Mouse (Mus musculus) embryonic stem cell, embryonic (primary cell): ENCODE measurements around the gene Slc6a8.

Experiments used
- CTCF ChIA-PET, 4 experiments: fragments of 300-600 bp in 2 of 4; fragments of 350-600 bp in 2 of 4; sonication (Branson Sonifier 250); formaldehyde crosslinking; loops; one replicate each; lab custom pipeline; 2022; ENCODE audit warnings: inconsistent platforms in 2 of 4; lab: Charles Lee
- POLR2A ChIA-PET, 4 experiments: fragments of 300-600 bp in 2 of 4; fragments of 350-600 bp in 2 of 4; sonication (Branson Sonifier 250); formaldehyde crosslinking; loops; one replicate each; lab custom pipeline; 2022; ENCODE audit warnings: antibody characterized with exemption in 4 of 4, inconsistent platforms in 1 of 4; lab: Charles Lee

Slc6a8 gene

DNA sequence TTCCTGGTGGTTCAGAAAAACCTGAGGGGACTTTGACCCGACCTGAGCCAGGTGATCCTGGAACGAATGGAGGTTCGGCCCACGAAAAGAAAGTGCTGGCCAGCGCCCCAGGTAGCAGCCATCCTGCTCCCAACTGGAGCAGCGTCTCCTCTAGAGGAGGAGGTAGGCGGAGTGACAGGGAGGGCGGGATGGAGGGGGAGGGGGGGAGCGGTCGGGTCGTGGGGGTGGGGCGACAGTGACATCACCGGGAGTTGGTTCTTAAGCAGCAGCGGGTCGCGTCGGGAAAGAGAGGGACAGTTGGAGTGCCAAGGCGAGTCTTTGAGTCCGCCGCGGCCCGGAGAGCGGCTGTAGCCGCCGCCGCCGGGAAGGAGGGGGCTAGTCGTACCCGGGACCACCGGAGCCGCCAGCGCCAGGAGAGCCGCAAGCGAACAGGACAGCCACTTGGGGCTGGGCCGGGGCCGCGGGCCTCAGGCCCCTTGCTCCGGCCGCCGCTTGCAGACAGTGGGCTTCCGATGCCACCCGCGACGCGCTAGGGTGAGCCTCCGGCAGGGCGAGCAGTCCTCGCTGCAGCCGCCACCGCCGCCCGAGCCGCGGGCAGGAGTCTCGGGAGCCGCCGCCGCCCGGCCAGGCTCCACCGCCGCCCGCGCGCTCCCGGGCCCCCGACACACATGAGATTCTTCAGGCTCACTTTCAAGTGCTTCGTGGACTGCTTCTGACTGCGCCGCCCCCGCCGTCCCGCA, at the start of gene Slc6a8:
TSS of gene Slc6a8 (plus strand) at position 272 of the 740 bp plus-strand sequence.
- POLR2A ChIA-PET = interaction anchor here in 3 of 4 experiments (0.9 to 3.9 kb wide), 17 partner anchors 9 to 668 kb away, joined by 3 to 38 read pairs (median 6); partner anchors contain the start of genes Abcd1 (in 1 of the 3), Bcap31 (in 1 of the 3), Idh3g (in 1 of the 3) and Srpk3 (in 1 of the 3)
- CTCF ChIA-PET = interaction anchor here (0.9 to 1.4 kb wide), 14 partner anchors 8 to 222 kb away, joined by 3 to 20 read pairs (median 6); partner anchors contain the start of genes Abcd1 (in 1 of the 4), Bcap31 (in 1 of the 4), Haus7 (in 1 of the 4) and L1cam (in 1 of the 4)

- CTCF ChIA-PET = no interaction called here
- POLR2A ChIA-PET = interaction anchor here in 1 of 4 experiments (1.2 kb wide), 1 partner anchor 12 kb away, joined by 4 read pairs; the partner anchor contains the start of gene Dusp9
Measured at GRCm38 (mm10) chrX:73626981-73627380, 46.0 kb upstream of the Slc6a8 start.

DNA sequence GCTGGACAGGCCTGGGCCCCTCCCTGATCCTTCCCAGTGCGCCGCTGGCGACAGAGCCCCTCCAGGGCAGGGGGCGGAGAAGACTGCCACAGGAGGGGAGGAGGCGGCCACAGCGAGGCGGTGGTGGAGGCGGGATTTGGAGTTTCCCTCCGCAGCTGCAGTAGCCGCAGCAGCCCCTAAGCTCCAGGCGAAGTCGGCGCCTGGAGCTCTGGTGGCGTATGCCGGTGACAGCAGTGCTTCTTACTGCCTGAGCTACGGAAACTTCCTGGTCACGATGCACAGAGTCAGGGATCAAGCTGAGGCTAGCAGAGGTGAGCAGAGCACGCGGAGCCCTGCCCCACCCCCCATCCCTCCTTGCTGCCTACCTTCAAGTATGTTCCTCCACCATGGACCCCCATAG, 37.5 kb upstream of the Slc6a8 start:
- CTCF ChIA-PET = interaction anchor here (0.5 to 2.7 kb wide), 6 partner anchors 10 to 177 kb away, joined by 3 to 15 read pairs (median 4); partner anchors contain the start of gene Haus7 (in 1 of the 4)

GRCm38 (mm10) chrX:73637415-73637814, 35.5 kb upstream of the Slc6a8 start:
- POLR2A ChIA-PET = interaction anchor here in 3 of 4 experiments (0.7 to 2.2 kb wide), 4 partner anchors 43 to 598 kb away, joined by 3 to 9 read pairs (median 4); no protein-coding TSS in a partner anchor
- CTCF ChIA-PET = interaction anchor here in 2 of 4 experiments (0.5 to 0.6 kb wide), 2 partner anchors 34 to 67 kb away, joined by 3 to 4 read pairs; no protein-coding TSS in a partner anchor

More for the DNA sequence above, 37.5 kb upstream of the Slc6a8 start:
- POLR2A ChIA-PET = interaction anchor here in 2 of 4 experiments (1.0 kb wide), 2 partner anchors 19 to 177 kb away, joined by 3 read pairs; partner anchors contain the start of gene Haus7 (in 1 of the 2)

GRCm38 (mm10) chrX:73639255-73639675, 33.7 kb upstream of the Slc6a8 start, which contains the start of gene Dusp9:
Dusp9 (plus strand) TSS chrX:73639419.
- ChIA-PET POLR2A (interaction anchor here in 3 of 4 experiments (0.6 to 3.2 kb wide), 26 partner anchors 10 to 721 kb away, joined by 3 to 26 read pairs (median 4); partner anchors contain the start of genes Bcap31 (in 1 of the 3), Cetn2 (in 1 of the 3), Haus7 (in 1 of the 3) and Idh3g (in 1 of the 3)), CTCF (interaction anchor here in 3 of 4 experiments (0.6 to 2.1 kb wide), 5 partner anchors 15 to 181 kb away, joined by 3 to 17 read pairs (median 5); partner anchors contain the start of gene Haus7 (in 1 of the 3))

- POLR2A ChIA-PET = interaction anchor here in 3 of 4 experiments (0.6 to 3.2 kb wide), 22 partner anchors 10 to 631 kb away, joined by 3 to 26 read pairs (median 4); partner anchors contain the start of genes Bcap31 (in 1 of the 3), Idh3g (in 1 of the 3), Pnck (in 1 of the 3) and Rpl10 (in 1 of the 3)
Measured at GRCm38 (mm10) chrX:73639901-73640469, 33.0 kb upstream of the Slc6a8 start.

DNA sequence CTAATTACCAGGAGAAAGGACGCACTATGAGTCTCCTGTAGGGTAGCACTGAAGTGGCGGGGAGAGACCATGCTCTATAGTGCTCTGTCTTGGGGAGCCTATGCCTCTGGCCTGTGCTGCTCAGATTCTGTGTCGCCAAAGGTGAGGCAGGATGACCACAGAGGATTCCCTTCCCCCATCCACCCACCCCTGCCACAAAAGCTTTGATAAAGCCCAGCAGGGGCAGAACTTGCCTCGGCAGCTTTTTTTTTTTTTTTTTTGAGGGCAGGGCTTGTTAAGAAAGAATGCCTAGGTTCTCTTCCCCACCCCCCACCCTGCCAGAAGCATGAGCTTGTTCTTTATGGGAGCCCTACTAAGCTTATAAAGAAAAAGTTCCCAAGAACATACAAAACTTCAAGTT, 27.8 kb upstream of the Slc6a8 start:
- ChIA-PET POLR2A (interaction anchor here in 3 of 4 experiments (0.6 to 1.4 kb wide), 4 partner anchors 9 to 79 kb away, joined by 3 to 7 read pairs (median 4); no protein-coding TSS in a partner anchor), CTCF (interaction anchor here in 3 of 4 experiments (0.7 to 1.5 kb wide), 5 partner anchors 10 to 186 kb away, joined by 3 to 15 read pairs (median 6); partner anchors contain the start of gene Haus7 (in 1 of the 3))

More at GRCm38 (mm10) chrX:73639901-73640469, 33.0 kb upstream of the Slc6a8 start:
- CTCF ChIA-PET = interaction anchor here in 1 of 4 experiments (2.0 to 2.1 kb wide), 2 partner anchors 14 to 46 kb away, joined by 9 to 17 read pairs; no protein-coding TSS in a partner anchor

DNA sequence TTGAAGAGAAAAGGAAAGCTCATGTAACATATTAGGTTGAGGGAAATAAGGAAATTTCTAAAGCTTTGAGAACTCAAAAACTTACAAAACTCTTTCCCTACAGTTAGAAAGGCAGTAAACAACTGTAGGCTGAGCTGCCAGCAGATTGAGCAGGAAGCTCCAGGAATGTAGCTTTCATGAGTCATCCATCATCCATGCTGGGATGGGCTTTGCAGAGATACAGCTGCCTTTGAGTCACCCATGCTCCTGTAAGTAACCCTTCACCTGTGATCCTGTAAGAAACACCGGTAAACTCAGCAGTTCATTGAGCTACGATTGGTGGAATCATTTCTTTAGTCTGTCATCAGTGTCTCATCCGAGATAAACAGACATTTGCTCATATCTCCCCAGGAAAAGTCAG, 22.1 kb upstream of the Slc6a8 start:
- POLR2A ChIA-PET = interaction anchor here in 2 of 4 experiments (1.1 to 1.2 kb wide), 2 partner anchors 9 to 11 kb away, joined by 3 read pairs; partner anchors contain the start of gene Pnck (in 1 of the 2)
- CTCF ChIA-PET = interaction anchor here in 1 of 4 experiments (0.6 to 2.6 kb wide), 3 partner anchors 57 to 77 kb away, joined by 3 to 7 read pairs (median 3); no protein-coding TSS in a partner anchor

GRCm38 (mm10) chrX:73653392-73653791, 19.6 kb upstream of the Slc6a8 start:
- POLR2A ChIA-PET = interaction anchor here in 2 of 4 experiments (1.4 to 1.6 kb wide), 2 partner anchors 14 to 61 kb away, joined by 5 to 8 read pairs; partner anchors contain the start of gene Dusp9 (in 1 of the 2)
- CTCF ChIA-PET = interaction anchor here (0.6 to 1.5 kb wide), 12 partner anchors 7 to 645 kb away, joined by 3 to 9 read pairs (median 4); partner anchors contain the start of gene Dusp9 (in 1 of the 4)

GRCm38 (mm10) chrX:73654177-73654576, 18.8 kb upstream of the Slc6a8 start:
- POLR2A ChIA-PET = interaction anchor here in 2 of 4 experiments (0.7 to 1.4 kb wide), 7 partner anchors 9 to 202 kb away, joined by 3 to 8 read pairs (median 4); partner anchors contain the start of gene Dusp9 (in 1 of the 2)
- CTCF ChIA-PET = interaction anchor here (0.5 to 2.0 kb wide), 51 partner anchors 8 to 646 kb away, joined by 3 to 15 read pairs (median 4); partner anchors contain the start of genes Avpr2 (in 1 of the 4), Dusp9 (in 1 of the 4) and Haus7 (in 1 of the 4)

DNA sequence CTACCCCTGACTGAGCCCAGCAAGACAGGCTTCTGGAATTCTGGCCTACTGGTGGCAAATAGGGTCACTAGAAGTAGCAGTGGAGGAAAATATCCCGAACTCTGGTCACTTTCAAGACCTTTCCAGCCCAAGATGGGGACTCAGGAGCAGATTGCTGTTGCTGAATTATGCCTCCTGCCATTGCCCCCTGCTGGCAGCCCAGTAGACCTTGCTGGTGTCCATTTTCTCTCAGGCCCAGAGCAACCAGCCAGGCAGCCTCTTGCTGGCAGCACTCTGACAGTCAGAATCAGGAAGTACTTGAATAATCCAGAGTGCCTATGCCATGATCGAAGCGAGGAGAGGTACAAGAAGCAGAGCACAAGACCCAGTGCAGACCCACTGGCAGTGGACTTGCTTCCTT, 17.4 kb upstream of the Slc6a8 start:
- ChIA-PET POLR2A (no interaction called here), CTCF (interaction anchor here in 2 of 4 experiments (0.6 to 2.0 kb wide), 3 partner anchors 196 to 601 kb away, joined by 4 to 13 read pairs (median 12); partner anchors contain the start of gene Haus7 (in 1 of the 2))

DNA sequence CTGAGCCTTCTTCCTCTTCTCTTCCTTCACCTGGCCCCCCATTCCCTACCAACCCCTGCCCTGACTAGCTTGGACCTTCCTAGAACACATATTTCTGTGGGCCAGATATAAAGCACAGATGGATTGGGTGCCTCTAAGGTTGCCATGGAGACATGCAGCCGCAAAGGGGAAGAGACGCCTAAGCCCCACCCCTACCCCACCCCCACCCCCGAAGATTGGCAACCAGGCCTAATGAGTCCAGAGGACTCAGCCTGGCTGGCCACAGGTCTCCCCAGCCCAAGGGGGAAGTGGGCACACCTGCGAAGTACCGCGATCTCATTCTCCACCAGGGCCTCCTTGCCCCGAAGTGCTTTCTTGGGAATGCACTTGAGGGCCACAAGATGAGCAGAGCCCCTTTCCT, 14.6 kb upstream of the Slc6a8 start:
- POLR2A ChIA-PET = interaction anchor here in 3 of 4 experiments (0.6 to 1.8 kb wide), 5 partner anchors 18 to 262 kb away, joined by 3 to 6 read pairs (median 5); partner anchors contain the start of gene Dusp9 (in 1 of the 3)
- CTCF ChIA-PET = interaction anchor here in 2 of 4 experiments (0.7 to 1.1 kb wide), 4 partner anchors 13 to 162 kb away, joined by 3 to 8 read pairs (median 4); no protein-coding TSS in a partner anchor

DNA sequence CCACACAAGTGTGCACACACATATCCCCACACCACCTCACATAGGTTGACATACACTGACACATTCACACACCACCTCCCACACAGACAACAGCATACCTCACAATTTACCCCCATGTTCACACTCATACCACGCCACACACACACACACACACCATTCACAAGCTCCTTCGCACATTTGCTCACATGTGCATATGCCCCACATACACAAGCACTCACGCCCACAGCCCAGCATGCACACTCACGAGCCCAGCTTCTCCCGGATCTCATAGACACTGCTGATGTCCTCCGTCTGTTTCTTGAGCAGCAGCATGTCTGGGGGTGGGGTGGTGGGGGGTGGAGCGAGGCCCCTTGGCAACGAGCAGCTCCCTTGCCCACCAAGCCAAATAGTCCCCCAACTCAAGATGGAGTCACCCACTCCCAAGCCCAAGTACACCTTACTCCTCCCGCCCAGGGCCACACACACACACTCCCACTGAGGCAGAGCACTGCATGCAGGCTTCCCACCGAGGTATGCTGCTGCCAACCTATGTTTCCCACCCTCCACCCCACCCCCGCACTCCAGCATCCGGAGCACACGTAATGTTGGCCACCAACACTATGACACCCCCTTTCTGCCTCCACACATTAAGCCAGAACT, 13.9 kb upstream of the Slc6a8 start:
- ChIA-PET POLR2A (interaction anchor here in 3 of 4 experiments (0.6 to 1.8 kb wide), 9 partner anchors 13 to 606 kb away, joined by 3 to 9 read pairs (median 4); partner anchors contain the start of genes Abcd1 (in 1 of the 3), Bcap31 (in 1 of the 3), Dusp9 (in 1 of the 3) and Haus7 (in 1 of the 3)), CTCF (interaction anchor here in 2 of 4 experiments (0.7 to 1.4 kb wide), 8 partner anchors 13 to 200 kb away, joined by 3 to 8 read pairs (median 4); partner anchors contain the start of gene Haus7 (in 1 of the 2))

DNA sequence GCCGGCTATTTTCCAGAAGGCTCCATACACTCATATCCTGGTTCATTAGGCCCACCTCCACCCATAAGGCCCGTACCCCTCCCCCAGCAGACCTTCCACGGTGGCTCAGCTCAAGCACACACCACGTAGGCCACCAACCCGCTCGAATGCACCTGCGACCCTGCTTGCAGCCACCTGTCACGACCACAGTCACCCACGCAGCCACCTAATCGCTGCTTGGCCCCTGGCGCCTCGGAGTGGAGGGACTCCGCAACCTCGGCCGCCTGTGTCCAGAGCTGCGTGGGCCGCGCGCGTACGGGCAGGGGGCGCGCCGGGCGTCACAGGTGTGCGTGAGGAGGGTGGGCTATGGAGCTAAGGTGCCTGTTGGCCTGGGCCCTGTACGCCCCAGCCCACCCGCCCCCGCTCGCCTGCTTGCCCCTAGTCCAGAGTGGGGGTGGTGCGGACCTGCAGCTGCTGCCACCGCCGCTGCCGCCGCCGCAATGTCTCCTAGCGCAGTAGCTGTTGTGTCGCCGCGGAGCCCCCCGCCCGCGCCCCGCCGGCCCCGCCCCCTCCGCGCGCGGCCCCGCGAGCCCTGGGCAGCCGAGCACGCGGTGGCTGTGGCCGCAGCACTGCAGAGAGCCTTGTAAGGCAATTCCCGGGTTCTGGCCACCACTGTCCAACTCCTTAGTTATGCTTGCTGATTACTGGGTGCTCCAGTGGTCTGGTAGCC, 13.2 kb upstream of the Slc6a8 start, which contains the start of gene Pnck:
TSS of gene Pnck (minus strand) at position 543 of the 709 bp plus-strand sequence.
- ChIA-PET CTCF (interaction anchor here in 3 of 4 experiments (0.6 to 1.7 kb wide), 8 partner anchors 12 to 201 kb away, joined by 3 to 9 read pairs (median 4); partner anchors contain the start of gene Haus7 (in 1 of the 3)), POLR2A (interaction anchor here in 3 of 4 experiments (0.6 to 1.8 kb wide), 9 partner anchors 9 to 262 kb away, joined by 3 to 9 read pairs (median 3); partner anchors contain the start of genes Abcd1 (in 1 of the 3), Arhgap4 (in 1 of the 3), Bcap31 (in 1 of the 3) and Dusp9 (in 1 of the 3))

DNA sequence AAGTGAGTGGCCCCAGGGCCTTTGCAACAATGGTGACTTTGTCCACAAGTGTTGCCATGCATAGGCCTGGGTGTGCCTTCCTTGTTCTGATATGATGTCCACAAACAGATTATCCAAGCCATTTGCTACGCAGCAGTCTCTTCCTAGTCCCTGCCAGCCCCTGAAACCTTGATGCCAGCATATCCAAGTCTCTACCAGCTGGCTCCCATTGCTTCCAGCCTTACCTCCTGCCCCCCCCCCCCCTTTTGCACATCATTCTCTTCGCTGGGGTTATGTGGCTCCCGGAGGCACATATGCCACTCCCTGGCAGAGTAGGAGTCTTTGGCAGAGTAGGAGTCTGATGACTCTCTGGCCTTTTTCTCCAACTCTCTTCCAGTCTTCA, 12.7 kb upstream of the Slc6a8 start:
- ChIA-PET CTCF (interaction anchor here in 3 of 4 experiments (0.6 to 1.7 kb wide), 7 partner anchors 12 to 201 kb away, joined by 3 to 9 read pairs (median 5); partner anchors contain the start of gene Haus7 (in 1 of the 3)), POLR2A (interaction anchor here in 3 of 4 experiments (0.6 to 1.8 kb wide), 6 partner anchors 10 to 761 kb away, joined by 3 to 5 read pairs (median 3); partner anchors contain the start of genes Abcd1 (in 1 of the 3), Arhgap4 (in 1 of the 3), Bcap31 (in 1 of the 3) and Naa10 (in 1 of the 3))
